Mouse (Mus musculus) right cerebral cortex, postnatal 14 days (tissue): ENCODE results near the gene Mroh2b.

ENCODE experiments used
- DNase-seq: peaks from one replicate; pipeline ENCODE4 v3.0.0; 2022

Gene Mroh2b

DNA sequence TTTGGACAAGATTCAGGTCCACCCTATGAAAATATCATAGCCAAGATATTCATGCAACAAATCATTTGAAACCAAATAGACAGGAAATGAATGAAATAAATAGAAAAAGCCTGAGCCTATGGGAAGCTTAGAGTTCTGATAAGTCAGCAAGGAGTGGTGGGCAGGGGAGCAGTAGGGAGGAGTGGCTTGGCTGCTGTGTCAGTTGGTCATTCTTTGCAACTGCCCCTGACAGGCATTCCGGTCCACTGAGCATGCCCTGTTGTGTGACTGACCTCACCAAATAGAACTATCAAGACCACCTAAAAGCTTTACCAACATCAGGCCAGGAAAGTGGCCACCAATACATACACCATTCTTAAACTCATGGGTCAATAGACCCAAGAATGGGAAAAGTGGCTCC lies at the start of gene Mroh2b:
TSS of gene Mroh2b (plus strand) at position 301 of the 400 bp plus-strand sequence.
- no peak for DNase-seq

DNA sequence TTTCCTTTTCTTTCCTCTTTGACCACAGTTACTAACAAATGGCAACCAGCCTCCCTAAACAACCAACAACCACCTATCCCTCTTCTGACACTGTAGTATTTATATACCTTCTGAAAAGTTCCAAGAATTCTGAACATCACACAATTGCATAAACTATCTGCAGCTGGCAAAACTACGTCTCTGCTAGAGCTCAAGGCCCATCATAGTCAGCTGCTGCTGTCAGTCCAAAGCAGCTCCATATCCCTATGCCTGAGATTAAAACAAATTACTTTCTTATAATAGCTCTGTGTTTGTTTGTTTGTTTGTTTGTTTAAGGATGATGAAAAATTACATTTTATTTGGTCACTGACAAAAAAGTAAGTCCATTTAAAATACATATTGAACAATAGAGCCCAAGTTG lies 48.5 kb upstream of the Mroh2b start:
- no peak for DNase-seq

DNA sequence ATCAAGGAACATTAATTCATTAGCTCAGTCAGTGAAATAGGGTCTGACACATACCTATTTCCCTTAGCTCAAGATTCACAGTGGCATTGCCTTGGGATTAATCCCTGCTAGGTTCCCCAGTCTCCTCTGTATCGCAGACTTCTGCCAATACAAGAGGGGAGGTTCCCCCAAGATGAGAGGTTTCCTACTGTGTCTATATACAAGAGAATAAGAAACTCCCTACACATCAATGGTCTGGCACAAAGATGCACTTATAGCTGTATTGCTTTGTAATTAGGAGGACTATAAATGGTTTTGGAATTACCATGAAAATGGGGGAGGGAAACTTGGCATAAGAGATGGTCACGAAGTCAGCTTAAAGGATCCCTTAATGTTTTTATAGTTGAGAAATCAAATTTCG lies 3.6 kb upstream of the Mroh2b start:
- DNase-seq: no peak

DNA sequence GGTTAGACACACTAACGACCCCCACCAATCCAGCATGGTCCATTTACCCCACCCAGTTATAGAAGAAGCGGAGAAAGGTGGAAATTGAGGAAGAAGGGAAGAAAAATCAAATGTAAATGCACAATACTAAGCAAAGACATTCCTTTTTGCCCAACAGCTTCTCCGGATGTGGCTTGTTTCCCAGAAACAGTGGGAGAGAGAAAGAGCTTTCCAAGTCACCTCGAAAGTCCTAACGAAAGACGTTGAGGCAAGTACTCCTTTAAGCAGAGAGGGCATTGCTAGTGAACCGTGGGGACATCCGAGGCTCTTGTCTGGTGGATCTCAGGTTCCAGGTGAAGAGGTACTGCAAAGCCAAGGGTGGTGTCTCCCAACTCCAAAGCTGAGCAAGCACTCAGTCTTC lies 36.2 kb downstream of the Mroh2b start:
- no peak for DNase-seq

DNA sequence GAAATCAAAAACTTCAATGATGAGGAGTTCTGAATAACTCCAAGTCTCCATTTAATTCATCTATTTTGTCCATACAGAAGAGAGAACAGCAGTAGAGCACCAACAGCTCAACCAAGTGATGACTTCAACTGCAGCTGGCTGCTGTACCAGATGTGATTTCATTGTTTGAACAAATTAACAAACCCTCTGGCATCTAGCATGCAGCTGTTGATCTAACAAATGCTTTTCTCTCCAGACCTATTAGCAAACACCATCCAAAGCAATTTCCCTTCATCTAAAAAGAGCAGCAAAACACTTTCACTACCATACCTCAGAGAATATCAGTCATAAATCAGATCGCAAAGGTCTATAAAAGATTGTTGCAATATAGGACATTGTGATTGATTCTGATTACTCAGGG lies 74.8 kb downstream of the Mroh2b start:
- no peak for DNase-seq

DNA sequence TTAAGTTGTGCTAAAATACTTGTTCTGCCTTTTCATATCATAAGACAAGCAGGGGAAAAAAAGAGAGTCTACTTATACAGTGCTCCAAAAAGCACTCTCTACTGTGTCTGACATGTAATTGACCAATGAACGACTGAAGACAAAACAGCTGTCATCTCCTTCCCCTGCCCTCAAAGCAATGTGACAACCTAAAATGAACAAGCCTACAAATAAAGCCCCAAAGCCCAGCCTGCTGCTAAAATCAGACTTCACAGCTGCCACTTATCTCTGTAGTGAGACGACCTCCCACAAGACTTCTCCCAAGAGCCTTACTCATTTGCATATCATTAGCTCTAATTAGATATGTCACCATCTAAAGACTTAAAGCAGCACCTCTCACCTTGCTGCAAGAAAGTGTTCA lies 104.4 kb downstream of the Mroh2b start:
- DNase-seq: no peak

DNA sequence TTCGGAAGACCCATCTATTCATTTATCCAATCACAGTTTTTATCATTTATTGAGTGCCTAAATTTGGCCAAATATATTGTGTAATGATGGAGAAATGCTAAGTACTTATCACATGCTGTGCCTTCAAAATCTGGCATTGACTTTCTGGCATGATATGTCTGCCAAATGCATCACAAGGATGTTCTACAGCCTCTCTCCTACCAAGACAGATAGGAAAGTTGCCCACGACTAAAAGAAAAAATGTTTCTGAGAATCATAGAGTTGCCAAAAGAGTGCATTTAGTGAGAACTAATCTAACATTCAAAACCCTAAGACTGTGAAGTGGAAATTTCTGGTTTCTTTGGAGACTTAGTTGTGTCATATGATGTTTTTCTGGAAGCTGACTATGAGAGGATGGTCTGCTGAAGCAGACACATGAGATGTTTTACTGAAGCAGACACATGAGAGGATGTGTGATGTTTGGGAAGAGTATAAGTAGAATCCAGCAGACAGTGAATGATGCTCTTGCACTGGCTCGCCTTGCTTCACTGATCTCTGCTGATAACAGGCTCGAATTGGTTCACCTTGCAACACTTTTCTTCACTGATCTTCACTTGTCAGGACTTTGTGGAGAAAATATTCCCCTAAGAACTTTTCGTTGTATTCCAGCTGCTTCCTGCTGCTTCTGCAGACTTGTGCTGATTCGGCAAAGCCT lies 105.1 kb downstream of the Mroh2b start:
- no peak for DNase-seq

DNA sequence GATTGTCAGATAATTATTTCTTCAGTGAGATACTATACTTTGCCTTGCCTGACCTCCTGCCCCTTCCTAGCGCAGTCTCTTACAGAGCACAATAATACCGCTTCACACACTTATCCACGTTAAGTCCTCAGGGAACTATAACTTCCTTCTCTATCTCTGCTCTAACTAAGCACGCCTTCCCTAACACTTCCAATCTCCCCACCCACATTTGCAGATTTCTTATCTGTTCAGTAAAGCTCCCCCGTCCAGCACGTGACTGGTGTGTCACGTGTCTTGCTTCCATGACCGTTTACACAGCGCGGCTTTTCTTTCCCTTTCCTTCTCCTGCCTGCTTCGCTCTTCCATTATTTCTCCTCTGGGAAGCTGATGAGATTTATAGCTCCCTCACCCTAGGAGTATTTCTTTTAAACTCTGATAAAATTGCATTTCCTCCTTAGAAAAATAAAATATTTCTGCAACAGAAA lies 111.1 kb downstream of the Mroh2b start:
- DNase-seq: no peak
